Mouse (Mus musculus) liver, embryonic 13.5 days (tissue): Measurements from ENCODE around the gene Lztr1. TPM values are rescaled to one million over a fixed set of nuclear protein-coding genes. Genes with fewer than 3 reads are reported as not detected.
"Not testable (repeated sequence)": the region's sequence is repeated elsewhere in the genome, so short reads cannot be mapped to it uniquely, and the experiment has no call there.

Source experiments
- ATAC-seq: fragments of 200-750 bp; cut with Nextera tagmentation; 2 replicates; pipeline ENCODE4 v1.8.0; 2017; ENCODE audit warnings: low read depth, mild to moderate bottlenecking, moderate number of reproducible peaks, moderate library complexity
- DNase-seq: peaks from one replicate; pipeline ENCODE4 v3.0.0; 2022
- H3K27ac ChIP-seq: fragments of 300-500 bp; sonication (generic); 2 replicates; pipeline ENCODE4 v1.5.1; 2015; ENCODE audit warnings: moderate library complexity, mild to moderate bottlenecking, inconsistent platforms
- H3K27me3 ChIP-seq: fragments of 300-500 bp; sonication (generic); 2 replicates; pipeline ENCODE4 v1.6.1; 2015; ENCODE audit warnings: mild to moderate bottlenecking, inconsistent platforms
- H3K36me3 ChIP-seq: fragments of 300-500 bp; sonication (generic); 2 replicates; pipeline ENCODE4 v1.6.1; 2015; ENCODE audit warnings: mild to moderate bottlenecking, inconsistent platforms
- H3K4me1 ChIP-seq: fragments of 300-500 bp; sonication (generic); replicated peaks from 2 replicates; pipeline ENCODE4 v1.6.1; 2015; ENCODE audit warnings: inconsistent platforms
- H3K4me2 ChIP-seq: fragments of 300-500 bp; sonication (generic); 2 replicates; pipeline ENCODE4 v1.6.1; 2015; ENCODE audit warnings: inconsistent platforms, mild to moderate bottlenecking, moderate library complexity
- H3K4me3 ChIP-seq: fragments of 300-500 bp; sonication (generic); replicated peaks from 2 replicates; pipeline ENCODE4 v1.5.1; 2015; ENCODE audit warnings: mild to moderate bottlenecking, inconsistent platforms
- H3K9ac ChIP-seq: fragments of 300-500 bp; sonication (generic); 2 replicates; pipeline ENCODE4 v1.6.1; 2015; ENCODE audit warnings: mild to moderate bottlenecking, inconsistent platforms
- H3K9me3 ChIP-seq: fragments of 300-500 bp; sonication (generic); replicated peaks from 2 replicates; pipeline ENCODE4 v1.6.1; 2016; ENCODE audit warnings: inconsistent platforms
- WGBS: fragments of 180-500 bp; shearing (Covaris S2); methylation state at CpG from one replicate; pipeline ENCODE4 v1.1.7; 2015; ENCODE audit not compliant: insufficient replicate concordance; 5-methylcytosine and 5-hydroxymethylcytosine counted together
- polyA plus RNA-seq: library from polyadenylated mRNA; unstranded; fragments of >200 nt; fragmentation: Nextera tagmentation; extraction: Ambion mirVana; gene quantifications from 2 replicates; pipeline ENCODE4 v1.2.1, GENCODE M21; 2015

Gene Lztr1
- polyA plus RNA-seq, 1 experiment from 2014 or later, result 24.0 TPM

GRCm38 (mm10) chr16:17486505-17486904, 22.0 kb upstream of the Lztr1 start:
- DNase-seq (no peak), ATAC-seq (no peak)
- no peak overlapping the region for H3K9ac ChIP-seq
- WGBS, result 63% methylated on average over 3 of the region's 3 CpGs
- H3K27me3 ChIP-seq, result peaks cover 20% of the 10 kb centered on the region
- no peaks in the 10 kb centered on the region for H3K9me3 ChIP-seq
- H3K36me3 ChIP-seq, result peaks cover 56% of the 10 kb centered on the region
- peaks cover 28% of the 10 kb centered on the region for H3K4me1 ChIP-seq
- H3K4me2 ChIP-seq, result no peak overlapping the region
- H3K27ac ChIP-seq, result no peak overlapping the region
- no peak overlapping the region for H3K4me3 ChIP-seq

DNA sequence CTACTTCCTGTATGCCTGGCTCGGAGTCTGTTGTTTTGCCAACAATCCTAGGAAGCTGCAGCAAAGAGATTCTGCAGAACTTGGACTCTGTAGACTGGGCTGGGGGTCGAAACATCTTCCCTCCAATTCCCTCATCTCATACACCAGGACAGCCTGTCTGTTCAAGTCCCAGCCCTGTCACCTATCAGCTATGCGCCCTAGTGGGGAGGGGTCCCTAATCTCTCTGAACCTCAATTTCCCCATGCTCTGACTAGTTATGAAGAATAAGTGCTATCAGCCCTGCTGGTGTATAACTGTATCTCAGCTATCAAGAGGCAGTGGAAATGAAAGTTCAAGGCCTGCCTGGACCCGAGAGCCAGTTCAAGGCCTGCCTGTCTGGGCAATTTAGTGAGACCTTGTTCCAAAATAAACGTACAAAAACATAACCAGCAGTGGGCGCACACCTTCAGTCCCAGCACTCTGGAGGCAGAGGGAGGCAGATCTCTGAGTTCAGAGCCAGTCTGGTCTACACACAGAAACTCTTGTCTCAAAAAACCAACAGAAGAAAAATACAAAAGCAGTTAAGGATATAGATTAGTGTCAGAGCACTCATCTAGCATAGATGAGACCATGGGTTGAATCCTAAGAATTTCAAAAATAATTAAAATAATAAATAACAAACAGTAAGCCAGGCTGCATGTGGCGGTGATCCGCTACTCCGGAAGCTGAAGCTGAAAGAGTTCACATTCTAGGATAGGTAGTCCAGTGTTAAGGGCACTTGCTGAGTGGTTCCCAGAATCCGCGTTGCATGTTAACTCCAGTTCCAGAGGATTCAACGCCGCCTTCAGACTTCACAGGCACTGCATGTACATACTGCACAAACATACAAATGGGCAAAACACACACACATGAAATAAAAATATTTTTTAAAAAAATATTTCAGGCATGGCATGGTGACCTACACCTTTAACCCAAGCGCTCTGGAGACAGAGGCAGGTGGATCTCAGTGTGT, 19.7 kb upstream of the Lztr1 start:
- H3K4me1 ChIP-seq, result peaks cover 18% of the 10 kb centered on the region
- no peak for DNase-seq
- H3K27ac ChIP-seq, result no peak overlapping the region
- H3K4me2 ChIP-seq, result peak overlapping the region; percentile 75
- no peak for ATAC-seq
- 48% methylated on average over 14 of the region's 14 CpGs for WGBS
- peak overlapping the region; percentile 56 for H3K4me3 ChIP-seq
- H3K27me3 ChIP-seq, result peaks cover 23% of the 10 kb centered on the region
- peaks cover 39% of the 10 kb centered on the region for H3K36me3 ChIP-seq
- peak overlapping the region; percentile 59; the same call in 1 of the 2 replicates for H3K9ac ChIP-seq
- H3K9me3 ChIP-seq, result no peaks in the 10 kb centered on the region

DNA sequence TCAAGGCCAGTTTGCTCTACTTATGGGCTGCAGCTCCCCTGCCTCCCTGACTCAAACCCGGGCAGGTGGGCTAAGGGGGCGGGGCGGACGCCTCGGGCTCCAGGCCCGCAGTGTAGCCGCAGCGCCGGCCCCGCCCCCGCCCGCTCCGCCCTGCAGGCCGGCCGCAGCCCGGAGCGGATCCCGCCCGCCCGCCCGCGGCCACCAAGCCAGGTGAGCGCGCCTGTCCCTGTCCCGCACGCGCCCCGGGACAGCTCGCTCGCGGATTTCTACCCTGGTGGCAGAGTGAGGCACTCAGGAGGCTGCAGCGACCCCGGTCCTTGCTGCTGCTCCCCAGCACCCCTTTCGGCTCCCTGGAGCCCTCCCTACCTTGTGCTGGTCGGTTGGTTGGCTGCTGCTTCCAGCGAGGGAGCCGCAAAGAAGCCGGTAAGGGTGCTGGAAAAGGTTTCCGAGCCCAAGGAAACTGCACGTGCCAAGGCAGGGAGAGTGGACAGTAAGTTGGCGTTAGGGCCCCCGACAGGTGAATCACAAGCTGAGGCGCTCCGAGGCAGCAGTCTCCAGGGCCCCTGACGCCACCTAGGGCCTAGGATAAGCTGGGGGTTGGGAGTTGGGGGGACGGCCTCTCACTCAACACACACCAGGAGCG, 18.9 kb upstream of the Lztr1 start, which contains the start of gene Aifm3:
Gene Aifm3, plus strand, starts transcription at position 143 of the 643 bp plus-strand sequence.
- Histone ChIP-seq H3K9me3 (no peaks in the 10 kb centered on the region), H3K9ac (peak within 1 kb of the TSS; percentile 59), H3K27me3 (peaks cover 23% of the 10 kb centered on the region), H3K4me1 (peaks cover 18% of the 10 kb centered on the region), H3K4me3 (peak within 1 kb of the TSS; percentile 56), H3K4me2 (peak within 1 kb of the TSS; percentile 75), H3K36me3 (peaks cover 31% of the 10 kb centered on the region), H3K27ac (no peak within 1 kb of the TSS)
- DNase-seq (no peak), ATAC-seq (peak; percentile 75)
- WGBS, result 3% methylated on average over 47 of the region's 47 CpGs

DNA sequence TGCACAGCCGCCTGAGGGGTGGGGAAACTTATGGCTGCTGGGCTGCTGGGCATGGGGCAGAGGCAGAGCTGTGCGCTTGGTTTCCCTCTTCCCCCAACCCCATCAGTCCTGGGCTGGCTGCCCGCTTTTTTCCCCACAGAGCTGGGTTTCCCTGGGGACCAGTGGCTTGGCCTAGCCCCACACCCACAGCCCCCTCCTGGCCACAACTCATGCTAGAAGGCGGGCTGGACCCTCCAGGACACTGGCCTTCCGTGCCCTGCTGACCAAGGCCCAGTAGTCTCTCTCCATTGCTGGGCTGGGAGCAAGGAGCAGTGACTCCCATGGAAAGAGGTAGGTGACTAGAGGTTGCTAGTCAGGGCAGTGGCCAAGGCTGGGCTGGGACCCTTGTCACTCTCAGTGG, 17.3 kb upstream of the Lztr1 start:
- H3K4me2 ChIP-seq, result no peak overlapping the region
- ATAC-seq, result no peak
- H3K9me3 ChIP-seq, result no peaks in the 10 kb centered on the region
- peaks cover 23% of the 10 kb centered on the region for H3K27me3 ChIP-seq
- peaks cover 18% of the 10 kb centered on the region for H3K4me1 ChIP-seq
- no peak overlapping the region for H3K27ac ChIP-seq
- H3K36me3 ChIP-seq, result peaks cover 15% of the 10 kb centered on the region
- WGBS, result 68% methylated on average over 5 of the region's 5 CpGs
- H3K9ac ChIP-seq, result no peak overlapping the region
- no peak overlapping the region for H3K4me3 ChIP-seq
- no peak for DNase-seq

DNA sequence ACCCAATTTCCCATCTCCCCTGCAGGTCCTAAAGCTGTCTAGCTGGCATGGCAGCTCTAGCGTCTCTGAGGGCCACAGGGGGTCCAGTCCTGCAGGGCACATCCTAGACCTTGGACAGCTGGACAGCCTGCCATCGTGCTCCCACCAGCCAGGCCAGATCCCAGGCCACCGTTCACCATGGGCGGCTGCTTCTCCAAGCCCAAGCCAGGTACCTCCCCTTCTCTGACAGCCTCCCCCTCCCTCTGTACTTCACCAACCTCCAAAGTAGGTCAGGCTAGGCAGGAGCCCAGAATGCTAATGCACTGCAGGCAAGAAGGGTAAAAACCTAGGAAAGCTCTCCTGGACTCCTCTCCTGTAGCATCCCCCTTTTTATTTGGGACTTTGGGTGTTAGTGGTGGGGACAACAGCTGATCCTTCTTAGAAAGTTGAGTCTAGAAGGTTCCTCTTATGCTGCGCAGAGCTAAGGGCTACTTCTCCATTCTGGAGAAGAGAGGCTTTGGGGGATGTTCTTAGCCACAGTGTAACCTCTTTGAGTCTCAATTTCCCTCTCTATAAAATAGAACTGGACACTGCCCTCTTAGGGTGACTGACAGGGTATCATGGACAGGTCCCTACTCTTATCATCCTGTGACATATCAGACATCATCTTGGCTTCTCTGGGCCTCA, 16.5 kb upstream of the Lztr1 start:
- H3K27me3 ChIP-seq, result peaks cover 23% of the 10 kb centered on the region
- DNase-seq (no peak), ATAC-seq (no peak)
- no peak overlapping the region for H3K9ac ChIP-seq
- peaks cover 8% of the 10 kb centered on the region for H3K36me3 ChIP-seq
- 40% methylated on average over 5 of the region's 5 CpGs for WGBS
- peaks cover 22% of the 10 kb centered on the region for H3K4me1 ChIP-seq
- H3K4me2 ChIP-seq, result no peak overlapping the region
- H3K27ac ChIP-seq, result no peak overlapping the region
- H3K9me3 ChIP-seq, result no peaks in the 10 kb centered on the region
- no peak overlapping the region for H3K4me3 ChIP-seq

DNA sequence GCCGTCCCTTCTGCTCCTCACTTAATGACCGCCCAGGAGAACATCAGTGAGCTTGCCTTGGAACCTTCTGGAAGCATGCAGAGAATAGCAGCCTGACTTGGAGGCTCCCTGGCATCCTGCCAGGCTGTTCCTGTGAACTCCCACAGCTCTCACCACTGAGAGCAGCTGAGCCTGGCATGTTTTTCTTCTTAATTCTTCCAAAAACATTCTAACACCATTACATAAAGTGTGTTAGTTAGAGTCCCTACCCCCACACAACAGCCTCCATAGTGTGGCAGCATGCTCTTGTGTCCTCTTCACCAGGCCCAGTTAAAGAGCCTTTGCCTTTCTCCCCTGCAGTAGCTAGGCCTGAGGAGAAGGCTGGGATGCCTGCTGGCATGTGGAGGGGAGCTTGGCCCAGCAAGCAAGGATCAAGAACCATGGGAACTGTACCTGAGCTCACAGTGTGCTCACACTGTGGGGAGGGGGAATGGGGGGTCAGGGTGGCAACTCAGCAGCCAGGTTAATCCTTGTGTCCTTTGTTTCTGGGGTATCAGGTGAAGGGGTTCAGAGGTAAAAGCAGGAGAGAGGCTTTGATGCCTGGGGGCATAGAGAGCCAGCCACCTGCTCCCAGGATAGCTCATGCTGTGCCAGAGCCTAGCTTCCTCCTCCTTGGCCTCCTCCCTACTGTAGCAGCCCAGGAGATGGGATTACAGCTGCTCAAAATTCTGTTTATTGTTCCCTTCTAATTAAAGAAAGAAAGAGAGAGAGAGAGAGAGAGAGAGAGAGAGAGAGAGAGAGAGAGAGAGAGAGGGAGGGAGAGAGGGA, 11.8 kb upstream of the Lztr1 start:
- ATAC-seq, result no peak
- 0 out of 2 replicates have a peak, but pooled peaks cover 5% of the 10 kb centered on the region for H3K27me3 ChIP-seq
- 54% methylated on average over 2 of the region's 2 CpGs for WGBS
- H3K4me3 ChIP-seq, result no peak overlapping the region
- H3K27ac ChIP-seq, result no peak overlapping the region
- no peaks in the 10 kb centered on the region for H3K36me3 ChIP-seq
- no peak for DNase-seq
- H3K9me3 ChIP-seq, result no peaks in the 10 kb centered on the region
- H3K4me1 ChIP-seq, result 0 out of 2 replicates have a peak, but pooled peaks cover 4% of the 10 kb centered on the region
- H3K9ac ChIP-seq, result no peak overlapping the region
- no peak overlapping the region for H3K4me2 ChIP-seq

- H3K27me3 ChIP-seq, result peaks cover 15% of the 10 kb centered on the region
- H3K36me3 ChIP-seq, result no peaks in the 10 kb centered on the region
- ATAC-seq (no peak), DNase-seq (no peak)
- H3K27ac ChIP-seq, result no peak overlapping the region
- H3K4me1 ChIP-seq, result 0 out of 2 replicates have a peak, but pooled peaks cover 4% of the 10 kb centered on the region
- H3K9ac ChIP-seq, result no peak overlapping the region
- no peaks in the 10 kb centered on the region for H3K9me3 ChIP-seq
- H3K4me2 ChIP-seq, result no peak overlapping the region
- H3K4me3 ChIP-seq, result no peak overlapping the region
- WGBS, result 52% methylated on average over 10 of the region's 10 CpGs
Observed at GRCm38 (mm10) chr16:17499249-17499883, 9.1 kb upstream of the Lztr1 start.

- DNase-seq, result no peak
- Histone ChIP-seq H3K9me3 (no peaks in the 10 kb centered on the region), H3K9ac (no peak overlapping the region), H3K4me2 (no peak overlapping the region), H3K4me3 (no peak overlapping the region), H3K27ac (no peak overlapping the region), H3K27me3 (peaks cover 33% of the 10 kb centered on the region), H3K36me3 (no peaks in the 10 kb centered on the region), H3K4me1 (no peaks in the 10 kb centered on the region)
- 66% methylated on average over 4 of the region's 4 CpGs for WGBS
- ATAC-seq, result no peak
Observed at GRCm38 (mm10) chr16:17502681-17503080, 5.8 kb upstream of the Lztr1 start.

DNA sequence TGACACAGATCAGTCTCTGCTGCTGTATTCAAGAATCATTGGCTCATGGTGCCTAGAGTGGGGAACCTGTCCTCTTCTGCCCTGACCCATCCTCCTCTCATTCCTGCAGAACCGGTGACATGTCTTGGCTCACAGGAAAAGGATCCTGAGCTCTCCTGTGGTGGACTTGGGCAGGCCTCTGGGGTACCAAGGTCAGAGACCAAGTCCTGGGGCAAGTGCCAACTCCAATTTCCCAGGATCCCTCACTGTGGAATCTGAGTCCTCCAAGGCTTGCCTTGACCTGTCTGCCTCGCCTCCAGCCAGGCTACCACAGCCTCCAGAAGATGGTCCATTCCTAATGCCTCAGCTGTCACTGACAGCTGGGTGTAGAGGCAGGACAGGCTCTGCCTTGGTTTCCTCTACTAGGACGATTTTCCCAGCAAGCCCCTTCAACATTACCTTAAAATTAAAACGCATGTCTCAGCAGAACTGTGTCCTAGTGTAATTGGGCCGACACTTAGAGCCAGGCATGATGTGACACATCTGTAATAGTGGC, 1.4 kb upstream of the Lztr1 start:
- no peaks in the 10 kb centered on the region for H3K9me3 ChIP-seq
- H3K4me3 ChIP-seq, result no peak overlapping the region
- H3K9ac ChIP-seq, result no peak overlapping the region
- no peak overlapping the region for H3K27ac ChIP-seq
- H3K27me3 ChIP-seq, result peaks cover 29% of the 10 kb centered on the region
- peaks cover 8% of the 10 kb centered on the region for H3K36me3 ChIP-seq
- DNase-seq (no peak), ATAC-seq (no peak)
- H3K4me1 ChIP-seq, result peaks cover 25% of the 10 kb centered on the region
- H3K4me2 ChIP-seq, result no peak overlapping the region
- WGBS, result 73% methylated on average over 5 of the region's 5 CpGs

- peak overlapping the region; percentile 75 for H3K9ac ChIP-seq
- peak overlapping the region; percentile 74 for H3K4me2 ChIP-seq
- peaks cover 17% of the 10 kb centered on the region for H3K36me3 ChIP-seq
- ATAC-seq, DNase-seq, H3K9me3 ChIP-seq: not testable (repeated sequence)
- WGBS, result 23% methylated on average over 3 of the region's 3 CpGs
- H3K27me3 ChIP-seq, result peaks cover 24% of the 10 kb centered on the region
- peak overlapping the region; percentile 91 for H3K27ac ChIP-seq
- peaks cover 33% of the 10 kb centered on the region for H3K4me1 ChIP-seq
- peak overlapping the region; percentile 76 for H3K4me3 ChIP-seq
Observed at GRCm38 (mm10) chr16:17508031-17508430, 457 bp upstream of the Lztr1 start.
